15 mouse cellular contexts compared by ENCODE assay signal in the genomic region with DNA sequence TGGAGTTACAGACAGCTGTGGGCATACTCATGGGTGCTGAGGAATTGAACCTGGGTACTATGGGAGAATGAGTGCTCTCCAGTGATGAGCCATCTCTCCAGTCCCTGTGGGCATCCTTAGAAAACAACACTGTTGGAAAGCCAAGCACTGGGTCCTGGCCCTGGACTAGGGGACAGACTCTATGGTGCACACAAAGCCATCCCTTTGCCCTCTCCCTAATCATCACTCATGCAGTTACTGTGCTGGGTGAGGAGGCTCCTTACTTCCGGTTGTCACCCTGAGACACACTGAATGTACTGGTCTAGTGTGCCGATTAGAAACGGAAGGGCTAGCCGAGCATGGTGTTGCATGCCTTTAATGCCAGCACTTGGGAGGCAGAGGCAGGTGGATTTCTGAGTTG. TPM values are rescaled to one million over a fixed set of nuclear protein-coding genes. Genes with fewer than 3 reads are reported as not detected.
A peak's percentile ranks its signal among the peaks of the same experiment; 100 is the strongest.
DNase-seq lines count a peak whose midpoint lies in the region; ATAC-seq and TF ChIP-seq lines count a peak whose summit lies in the region.
"Not testable (repeated sequence)": the region's sequence is repeated elsewhere in the genome, so short reads cannot be mapped to it uniquely, and the experiment has no call there.
"Had no signal": no experiment of that assay in that cellular context is flagged by ENCODE, and none has a peak within 500 bp of the region (broad histone marks: within the 10 kb centered on the region; RNA-seq: fewer than 3 reads in every experiment).

No protein-coding gene starts in this region.

- H3K4me3 ChIP-seq in bone marrow, adult 2 months (replicated peaks; ENCODE audit: control insufficient read depth, low read depth, low read length), result peak overlapping the region; percentile 19
- not testable (repeated sequence) for H3K4me3 ChIP-seq in brown adipose tissue, adult 24 weeks (ENCODE audit: insufficient read depth, low read depth, low read length); liver, postnatal 0 days (ENCODE audit: low read depth, low read length)
- H3K4me3 ChIP-seq in megakaryocyte, embryonic 14.5 days (replicated peaks), result peak overlapping the region; percentile 20

- not testable (repeated sequence) for TF ChIP-seq EP300 in liver, postnatal 0 days (IDR thresholded peaks at IDR 0.05; ENCODE audit: low read depth)

- TF ChIP-seq CTCF in bone marrow, adult 2 months (IDR thresholded peaks at IDR 0.05; ENCODE audit: control insufficient read depth, insufficient read depth, low read length); liver, postnatal 0 days (IDR thresholded peaks at IDR 0.05; ENCODE audit: low read depth): not testable (repeated sequence)

- peak; percentile 92 for DNase-seq in 3T3-L1 (ENCODE audit: low read depth, low spot score)
- DNase-seq in liver, postnatal 0 days, result not testable (repeated sequence)

- 69% methylated on average over 4 of the region's 4 CpGs for WGBS in bone marrow, adult 2 months
- WGBS in liver, postnatal 0 days (ENCODE audit: insufficient replicate concordance), result 60% methylated on average over 4 of the region's 4 CpGs

- peak overlapping the region; percentile 66; the same call in 1 of the 2 replicates for H3K27ac ChIP-seq in bone marrow, adult 2 months (ENCODE audit: control insufficient read depth, insufficient read depth, low read depth, low read length, poor library complexity)
- peak overlapping the region; percentile 17; the same call in 1 of the 2 replicates for H3K27ac ChIP-seq in brown adipose tissue, adult 24 weeks (replicated peaks; ENCODE audit: low read depth, low read length)
- H3K27ac ChIP-seq in liver, postnatal 0 days (ENCODE audit: low read depth), result not testable (repeated sequence)

- H3K4me2 ChIP-seq in liver, postnatal 0 days (ENCODE audit: low read depth, low read length), result 0 out of 2 replicates have a peak overlapping the region, but pooled peaks have one; percentile 6

- H3K9me3 ChIP-seq in liver, postnatal 0 days (ENCODE audit: low read length); megakaryocyte, embryonic 14.5 days: not testable (repeated sequence)

- not testable (repeated sequence) for H3K4me1 ChIP-seq in bone marrow, adult 2 months (ENCODE audit: control insufficient read depth, insufficient read depth, low read length); brown adipose tissue, adult 24 weeks (ENCODE audit: control insufficient read depth, insufficient read depth, insufficient read length, low read length); liver, postnatal 0 days (ENCODE audit: insufficient read depth)
- peaks cover 73% of the 10 kb centered on the region for H3K4me1 ChIP-seq in megakaryocyte, embryonic 14.5 days

- ATAC-seq in liver, postnatal 0 days, result not testable (repeated sequence)

- not testable (repeated sequence) for H3K36me3 ChIP-seq in liver, postnatal 0 days (replicated peaks; ENCODE audit: insufficient read depth, low read length)
- H3K36me3 ChIP-seq in megakaryocyte, embryonic 14.5 days (replicated peaks; ENCODE audit: low read length), result peaks cover 18% of the 10 kb centered on the region

- H3K27me3 ChIP-seq in liver, postnatal 0 days (ENCODE audit: insufficient read depth, low read length); megakaryocyte, embryonic 14.5 days (replicated peaks): not testable (repeated sequence)

- H3K9ac ChIP-seq in liver, postnatal 0 days (replicated peaks), result not testable (repeated sequence)

- TF ChIP-seq POLR2A in bone marrow, adult 2 months (IDR thresholded peaks at IDR 0.05; ENCODE audit: borderline replicate concordance, control insufficient read depth, low read depth, low read length), result not testable (repeated sequence)

RNA-seq across cellular contexts. Expression of a gene that starts 1.1 kb away (rescaled TPM):
- polyA plus RNA-seq in bone marrow, adult 2 months (2011; ENCODE audit: insufficient read depth, insufficient read length, low replicate concordance, missing spikeins), result 276 and 1,158 TPM in 2 replicates
- 168 and 210 TPM in 2 replicates for polyA plus RNA-seq in brown adipose tissue, adult 24 weeks (2012; ENCODE audit: insufficient read depth, insufficient read length, missing spikeins)
- polyA plus RNA-seq in liver, postnatal 0 days (2015; fragmentation: Nextera tagmentation; extraction: Ambion mirVana), result 542 and 556 TPM in 2 replicates
- polyA plus RNA-seq in megakaryocyte, embryonic 14.5 days (2012; ENCODE audit: insufficient read depth, low replicate concordance), result 5.8 and 101 TPM in 2 replicates

RNA-seq across cellular contexts. Expression of a gene that starts 9.5 kb away (rescaled TPM):
- 5.6 TPM in 1 of 2 replicates, not detected in the other for polyA plus RNA-seq in bone marrow, adult 2 months (2011; ENCODE audit: insufficient read depth, insufficient read length, low replicate concordance, missing spikeins)
- 6.1 and 6.7 TPM in 2 replicates for polyA plus RNA-seq in brown adipose tissue, adult 24 weeks (2012; ENCODE audit: insufficient read depth, insufficient read length, missing spikeins)
- polyA plus RNA-seq in liver, postnatal 0 days (2015; fragmentation: Nextera tagmentation; extraction: Ambion mirVana), result 0.42 and 0.85 TPM in 2 replicates
- polyA plus RNA-seq in megakaryocyte, embryonic 14.5 days (2012; ENCODE audit: insufficient read depth, low replicate concordance), result not detected in 2 replicates
- polyA plus RNA-seq: C2C12; embryonic facial prominence, embryonic 11.5 days; embryonic facial prominence, embryonic 13.5 days; erythroblast, embryonic 14.5 days; forebrain, embryonic 10.5 days; forebrain, embryonic 12.5 days; forebrain, embryonic 14.5 days; forebrain, embryonic 16.5 days had no signal

RNA-seq across cellular contexts. Expression of a gene that starts 44.7 kb away (rescaled TPM):
- not detected in 2 replicates for polyA plus RNA-seq in bone marrow, adult 2 months (2011; ENCODE audit: insufficient read depth, insufficient read length, low replicate concordance, missing spikeins)
- not detected in 2 replicates for polyA plus RNA-seq in brown adipose tissue, adult 24 weeks (2012; ENCODE audit: insufficient read depth, insufficient read length, missing spikeins)
- polyA plus RNA-seq in liver, postnatal 0 days (2015; fragmentation: Nextera tagmentation; extraction: Ambion mirVana), result not detected in 2 replicates
- polyA plus RNA-seq in megakaryocyte, embryonic 14.5 days (2012; ENCODE audit: insufficient read depth, low replicate concordance), result not detected in 2 replicates
- polyA plus RNA-seq: embryonic facial prominence, embryonic 11.5 days; embryonic facial prominence, embryonic 13.5 days; embryonic facial prominence, embryonic 15.5 days; erythroblast, embryonic 14.5 days; forebrain, embryonic 10.5 days; forebrain, embryonic 12.5 days; forebrain, embryonic 14.5 days; forebrain, embryonic 16.5 days; frontal cortex, adult 2 months had no signal

RNA-seq across cellular contexts. Expression of a gene that starts 58.9 kb away (rescaled TPM):
- polyA plus RNA-seq in bone marrow, adult 2 months (2011; ENCODE audit: insufficient read depth, insufficient read length, low replicate concordance, missing spikeins), result 53.4 and 59.1 TPM in 2 replicates
- 18.2 and 24.4 TPM in 2 replicates for polyA plus RNA-seq in brown adipose tissue, adult 24 weeks (2012; ENCODE audit: insufficient read depth, insufficient read length, missing spikeins)
- 31.2 and 32.2 TPM in 2 replicates for polyA plus RNA-seq in liver, postnatal 0 days (2015; fragmentation: Nextera tagmentation; extraction: Ambion mirVana)
- 92.2 and 109 TPM in 2 replicates for polyA plus RNA-seq in megakaryocyte, embryonic 14.5 days (2012; ENCODE audit: insufficient read depth, low replicate concordance)
